Mouse (Mus musculus) cerebellum, adult 9-10 months (tissue): ENCODE measurements around the gene Kdm8.

Experiments used
- DNase-seq: peaks from one replicate; pipeline ENCODE4 v3.0.0; 2022

Kdm8 gene

DNA sequence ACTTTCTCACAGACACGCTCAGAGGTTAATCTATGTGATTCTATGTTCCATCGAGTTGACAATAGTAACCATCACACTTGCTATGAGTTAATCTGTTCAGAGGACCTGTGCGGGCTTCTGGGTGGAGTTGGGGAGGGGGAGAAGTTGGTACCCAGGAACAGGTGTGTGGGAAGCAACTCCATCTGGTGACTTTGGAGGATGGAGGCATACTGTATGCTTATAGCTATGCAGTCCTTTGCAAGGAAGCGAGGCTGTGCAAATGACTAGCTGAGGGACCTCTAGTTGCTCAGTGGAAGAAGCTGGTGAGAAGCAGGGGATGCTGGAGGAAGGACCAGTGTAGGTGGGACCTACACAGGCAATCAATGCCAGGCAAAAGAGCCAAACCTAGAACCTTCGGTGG is 60.1 kb downstream of the Kdm8 start:
- DNase-seq, result no peak

- DNase-seq, result no peak
Observed at GRCm38 (mm10) chr7:125505568-125505967, 61.1 kb downstream of the Kdm8 start.

- DNase-seq, result no peak
Observed at GRCm38 (mm10) chr7:125507279-125507678, 62.8 kb downstream of the Kdm8 start.

GRCm38 (mm10) chr7:125511432-125511831 is 67.0 kb downstream of the Kdm8 start:
- no peak for DNase-seq

- DNase-seq, result no peak
Observed at GRCm38 (mm10) chr7:125511852-125512251, 67.4 kb downstream of the Kdm8 start.
